Mouse (Mus musculus) heart, embryonic 14.5 days (tissue): Measurements from ENCODE around the gene Nup54. TPM values are rescaled to one million over a fixed set of nuclear protein-coding genes. Genes with fewer than 3 reads are reported as not detected.
A peak's percentile ranks its signal among the peaks of the same experiment; 100 is the strongest.

Experiments
- ATAC-seq: fragments of 200-750 bp; cut with Nextera tagmentation; 2 replicates; pipeline ENCODE4 v1.8.0; 2017; ENCODE audit warnings: low read depth, moderate TSS enrichment; ENCODE audit not compliant: insufficient number of reproducible peaks, insufficient read depth, low FRiP score
- H3K27ac ChIP-seq, 2 experiments: fragments of 200-500 bp in 1 of 2; fragments of 300-500 bp in 1 of 2; sonication (generic) in 1 of 2; replicated peaks in 1 of 2; 2 replicates each; pipeline ENCODE4 v1.5.1; 2012 to 2014; ENCODE audit warnings: low read depth in 2 of 2, low read length in 2 of 2, control low read depth in 1 of 2, mild to moderate bottlenecking in 1 of 2, mixed read lengths in 1 of 2; ENCODE audit not compliant: control insufficient read depth in 1 of 2, insufficient read depth in 1 of 2
- H3K27me3 ChIP-seq: fragments of 300-500 bp; sonication (generic); 2 replicates; pipeline ENCODE4 v1.6.1; 2014; ENCODE audit warnings: mild to moderate bottlenecking, low read length, control low read depth; ENCODE audit not compliant: control insufficient read depth, insufficient read depth
- H3K36me3 ChIP-seq: fragments of 300-500 bp; sonication (generic); 2 replicates; pipeline ENCODE4 v1.6.1; 2014; ENCODE audit warnings: mild to moderate bottlenecking, control low read depth, low read length, mixed read lengths; ENCODE audit not compliant: control insufficient read depth, insufficient read depth
- H3K4me1 ChIP-seq, 2 experiments: fragments of 200-500 bp in 1 of 2; fragments of 300-500 bp in 1 of 2; sonication (generic) in 1 of 2; 2 replicates each; pipeline ENCODE4 v1.6.1; 2012 to 2014; ENCODE audit warnings: low read length in 2 of 2, control low read depth in 1 of 2, mixed read lengths in 1 of 2; ENCODE audit not compliant: control insufficient read depth in 2 of 2, insufficient read depth in 2 of 2
- H3K4me2 ChIP-seq: fragments of 300-500 bp; sonication (generic); 2 replicates; pipeline ENCODE4 v1.6.1; 2014; ENCODE audit warnings: mild to moderate bottlenecking, low read length
- H3K4me3 ChIP-seq, 2 experiments: fragments of 200-500 bp in 1 of 2; fragments of 300-500 bp in 1 of 2; sonication (generic) in 1 of 2; 2 replicates each; pipeline ENCODE4 v1.5.1; 2012 to 2014; ENCODE audit warnings: low read length in 2 of 2, mild to moderate bottlenecking in 2 of 2, control low read depth in 1 of 2, low read depth in 1 of 2, moderate library complexity in 1 of 2; ENCODE audit not compliant: control insufficient read depth in 1 of 2, insufficient read depth in 1 of 2
- H3K9ac ChIP-seq: fragments of 300-500 bp; sonication (generic); 2 replicates; pipeline ENCODE4 v1.6.1; 2014; ENCODE audit warnings: mild to moderate bottlenecking, low read length
- H3K9me3 ChIP-seq: fragments of 300-500 bp; sonication (generic); 2 replicates; pipeline ENCODE4 v1.6.1; 2016; ENCODE audit warnings: low read length, control low read depth; ENCODE audit not compliant: control insufficient read depth
- WGBS: fragments of 180-500 bp; shearing (Covaris S2); extraction: QIAGEN DNeasy Blood & Tissue Kit; methylation state at CpG from one replicate; pipeline ENCODE4 v1.1.7; 2014; 5-methylcytosine and 5-hydroxymethylcytosine counted together
- polyA plus RNA-seq: library from polyadenylated mRNA; unstranded; fragments of >200 nt; fragmentation: Nextera tagmentation; extraction: Ambion mirVana; gene quantifications from 2 replicates; pipeline ENCODE4 v1.2.1, GENCODE M21; 2014

The Nup54 gene
- polyA plus RNA-seq, 1 experiment from 2014 or later: 35.9 TPM

DNA sequence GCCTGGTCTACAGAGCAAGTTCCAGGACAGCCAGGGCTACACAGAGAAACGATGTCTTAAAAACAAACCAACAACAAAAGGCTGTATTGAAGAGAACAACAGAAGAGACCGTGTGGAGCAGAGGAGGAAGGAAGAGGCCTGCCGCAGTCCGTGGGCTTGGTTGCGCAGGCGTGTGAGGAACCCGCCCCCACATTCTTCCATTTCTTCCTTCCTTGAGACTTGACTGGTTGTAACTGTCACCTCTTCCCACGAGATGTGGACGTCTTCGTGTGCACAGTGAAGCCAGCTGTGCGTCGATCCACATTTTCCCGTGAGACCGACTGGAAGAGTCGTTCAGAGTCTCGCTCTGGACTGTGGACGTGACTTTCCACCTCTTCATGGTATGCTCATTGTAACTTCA, 59.7 kb downstream of the Nup54 start:
- WGBS: 77% methylated on average over 17 of the region's 17 CpGs
- Histone ChIP-seq H3K9ac (no peak overlapping the region), H3K27ac (0 out of 4 replicates have a peak overlapping the region, but pooled peaks of 1 of the 2 experiments have one; percentile 0), H3K9me3 (no peaks in the 10 kb centered on the region), H3K4me3 (no peak overlapping the region), H3K36me3 (no peaks in the 10 kb centered on the region), H3K4me1 (peaks cover 3 to 17% of the 10 kb centered on the region in 2 experiments; a peak in 3 of 4 replicates), H3K27me3 (no peaks in the 10 kb centered on the region), H3K4me2 (no peak overlapping the region)
- ATAC-seq: no peak

DNA sequence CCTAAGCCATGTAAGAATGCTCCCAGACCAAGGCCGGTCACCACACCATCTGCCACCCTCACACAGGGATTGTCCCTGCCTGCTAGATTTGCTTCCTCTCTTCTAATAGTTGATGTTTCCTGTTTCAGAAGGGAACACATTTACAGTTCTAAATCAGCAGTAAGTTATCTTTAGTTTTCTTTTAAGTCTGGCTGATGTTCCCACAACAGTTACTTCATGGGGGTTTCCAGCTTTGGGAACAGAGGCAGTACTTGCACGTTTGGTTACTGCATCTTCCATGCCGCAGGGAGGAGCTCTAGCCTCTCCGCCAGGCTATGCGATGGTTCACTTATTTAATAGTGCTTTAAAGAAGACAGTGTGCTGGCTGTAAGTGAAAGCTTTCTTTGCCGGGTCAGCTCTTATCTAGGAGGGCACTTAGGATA, 60.3 kb downstream of the Nup54 start:
- no peaks in the 10 kb centered on the region for H3K27me3 ChIP-seq
- no peak overlapping the region for H3K9ac ChIP-seq
- peaks cover 3 to 17% of the 10 kb centered on the region in 2 experiments; a peak in 3 of 4 replicates for H3K4me1 ChIP-seq
- no peak overlapping the region for H3K4me3 ChIP-seq
- no peaks in the 10 kb centered on the region for H3K9me3 ChIP-seq
- 42% methylated on average over 6 of the region's 6 CpGs for WGBS
- no peak for ATAC-seq
- H3K36me3 ChIP-seq: no peaks in the 10 kb centered on the region
- H3K27ac ChIP-seq: 0 out of 4 replicates have a peak overlapping the region, but pooled peaks of 1 of the 2 experiments have one; percentile 0
- H3K4me2 ChIP-seq: no peak overlapping the region

DNA sequence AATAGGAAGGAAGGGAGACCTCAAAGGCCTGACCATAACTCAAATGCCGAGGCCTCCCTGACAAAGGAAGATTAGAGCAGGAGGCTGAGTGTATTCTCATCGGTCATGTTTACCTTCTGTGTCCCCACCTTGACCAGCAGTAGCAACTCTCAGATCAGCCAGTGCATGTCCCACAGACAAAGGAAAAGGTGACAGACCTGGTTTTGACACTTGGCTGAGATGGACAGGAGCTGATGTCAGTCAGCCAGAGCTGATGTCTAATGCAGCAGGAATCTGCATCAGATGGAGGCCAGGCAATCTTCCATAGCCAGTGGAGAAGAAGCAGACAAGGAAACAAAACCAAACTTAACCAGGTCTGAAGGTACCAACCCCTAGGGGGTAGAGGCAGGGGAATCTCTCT, 62.4 kb downstream of the Nup54 start:
- Histone ChIP-seq H3K4me3 (no peak overlapping the region), H3K36me3 (no peaks in the 10 kb centered on the region), H3K27me3 (no peaks in the 10 kb centered on the region), H3K4me2 (no peak overlapping the region), H3K27ac (no peak overlapping the region), H3K4me1 (peaks cover 8 to 17% of the 10 kb centered on the region in 2 experiments; a peak in 3 of 4 replicates), H3K9me3 (no peaks in the 10 kb centered on the region), H3K9ac (no peak overlapping the region)
- 26% methylated on average over 2 of the region's 2 CpGs for WGBS
- no peak for ATAC-seq

- H3K9ac ChIP-seq: no peak overlapping the region
- no peak for ATAC-seq
- H3K9me3 ChIP-seq: no peaks in the 10 kb centered on the region
- H3K36me3 ChIP-seq: no peaks in the 10 kb centered on the region
- no peak overlapping the region for H3K4me3 ChIP-seq
- peaks cover 5 to 7% of the 10 kb centered on the region in 2 experiments; a peak in 2 of 4 replicates for H3K4me1 ChIP-seq
- H3K27ac ChIP-seq: no peak overlapping the region
- H3K4me2 ChIP-seq: no peak overlapping the region
- no peaks in the 10 kb centered on the region for H3K27me3 ChIP-seq
- WGBS: 84% methylated on average over 14 of the region's 14 CpGs
Measured at GRCm38 (mm10) chr5:92371361-92371976, 63.5 kb downstream of the Nup54 start.

- H3K9me3 ChIP-seq: no peaks in the 10 kb centered on the region
- H3K9ac ChIP-seq: no peak overlapping the region
- peaks cover 5% of the 10 kb centered on the region in 2 experiments; a peak in 2 of 4 replicates for H3K4me1 ChIP-seq
- no peaks in the 10 kb centered on the region for H3K27me3 ChIP-seq
- H3K4me3 ChIP-seq: no peak overlapping the region
- H3K4me2 ChIP-seq: no peak overlapping the region
- 74% methylated on average over 6 of the region's 6 CpGs for WGBS
- no peak overlapping the region for H3K27ac ChIP-seq
- ATAC-seq: no peak
- H3K36me3 ChIP-seq: no peaks in the 10 kb centered on the region
Measured at GRCm38 (mm10) chr5:92370891-92371290, 64.1 kb downstream of the Nup54 start.

DNA sequence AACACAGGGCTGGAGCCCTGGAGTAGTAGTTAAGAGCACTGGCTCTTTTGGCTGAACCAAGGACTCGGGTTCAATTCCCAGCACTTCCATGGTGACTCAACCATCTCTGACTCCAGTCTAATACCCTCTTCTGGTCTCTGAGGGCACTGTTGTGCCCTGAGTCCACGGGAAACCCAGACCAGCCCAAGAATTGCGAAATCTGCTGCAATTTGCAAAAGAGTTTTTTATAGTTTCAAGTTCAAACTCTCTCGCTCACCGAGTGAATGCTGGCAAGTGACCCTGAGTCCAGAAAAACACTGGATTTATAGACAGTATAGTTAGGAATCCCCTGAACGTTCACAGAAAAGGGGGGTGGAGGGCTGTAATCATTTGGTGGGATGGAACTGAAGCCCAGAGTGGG, 64.6 kb downstream of the Nup54 start:
- Histone ChIP-seq H3K9me3 (no peaks in the 10 kb centered on the region), H3K27me3 (no peaks in the 10 kb centered on the region), H3K9ac (no peak overlapping the region), H3K4me1 (peaks cover 5% of the 10 kb centered on the region in 2 experiments; a peak in 2 of 4 replicates), H3K27ac (no peak overlapping the region), H3K36me3 (no peaks in the 10 kb centered on the region), H3K4me3 (no peak overlapping the region), H3K4me2 (no peak overlapping the region)
- no peak for ATAC-seq
- WGBS: 84% methylated on average over 6 of the region's 6 CpGs

- Histone ChIP-seq H3K4me1 (peaks cover 5% of the 10 kb centered on the region in 2 experiments; a peak in 2 of 4 replicates), H3K9ac (no peak overlapping the region), H3K27ac (no peak overlapping the region), H3K4me2 (no peak overlapping the region), H3K27me3 (no peaks in the 10 kb centered on the region), H3K4me3 (no peak overlapping the region), H3K36me3 (no peaks in the 10 kb centered on the region), H3K9me3 (no peaks in the 10 kb centered on the region)
- peak; percentile 47; the same call in 1 of the 2 replicates for ATAC-seq
- 60% methylated on average over 13 of the region's 13 CpGs for WGBS
Measured at GRCm38 (mm10) chr5:92369151-92369994, 65.6 kb downstream of the Nup54 start.
